Mouse (Mus musculus): ENCODE data around the gene March9. TPM values are rescaled to one million over a fixed set of nuclear protein-coding genes. Genes with fewer than 3 reads are reported as not detected.

The March9 gene
- polyA plus RNA-seq, 1 experiment from 2014 or later = 6.1 TPM

- H3K36me3 ChIP-seq = peaks cover 8% of the 10 kb centered on the region
- ATAC-seq (ENCODE audit: low FRiP score, low read depth) = peak; percentile 73
- H3K4me2 ChIP-seq (replicated peaks) = peak within 1 kb of the TSS; percentile 99
- H3K9me3 ChIP-seq = no peaks in the 10 kb centered on the region
- peak within 1 kb of the TSS; percentile 67 for H3K9ac ChIP-seq
- peaks cover 4% of the 10 kb centered on the region; the same call in 1 of the 2 replicates for H3K27me3 ChIP-seq (replicated peaks)
- WGBS = under 1% methylated on average over 28 of the region's 28 CpGs
- H3K4me1 ChIP-seq = peaks cover 12% of the 10 kb centered on the region
- H3K4me3 ChIP-seq = peak within 1 kb of the TSS; percentile 76
- H3K27ac ChIP-seq = no peak within 1 kb of the TSS
These were observed 18.7 kb downstream of the March9 start, which contains the start of the genes Mettl1 and Eef1akmt3 for GRCm38 (mm10) chr10:127041274-127041766. TSS of gene Mettl1 (plus strand) at chr10:127041414. TSS of gene Eef1akmt3 (minus strand) at chr10:127041513.

GRCm38 (mm10) chr10:127040569-127041214 is 19.3 kb downstream of the March9 start:
- no peaks in the 10 kb centered on the region for H3K9me3 ChIP-seq
- peak overlapping the region; percentile 67 for H3K9ac ChIP-seq
- peak overlapping the region; percentile 76 for H3K4me3 ChIP-seq
- ATAC-seq (ENCODE audit: low FRiP score, low read depth) = peak; percentile 35
- H3K36me3 ChIP-seq = peaks cover 8% of the 10 kb centered on the region
- WGBS = 2% methylated on average over 20 of the region's 20 CpGs
- peaks cover 4% of the 10 kb centered on the region; the same call in 1 of the 2 replicates for H3K27me3 ChIP-seq (replicated peaks)
- H3K27ac ChIP-seq = no peak overlapping the region
- peaks cover 12% of the 10 kb centered on the region for H3K4me1 ChIP-seq
- peak overlapping the region; percentile 99 for H3K4me2 ChIP-seq (replicated peaks)

GRCm38 (mm10) chr10:127037641-127038040 is 22.3 kb downstream of the March9 start:
- H3K9me3 ChIP-seq = no peaks in the 10 kb centered on the region
- no peak overlapping the region for H3K27ac ChIP-seq
- WGBS = 72% methylated on average over 12 of the region's 12 CpGs
- H3K9ac ChIP-seq = no peak overlapping the region
- ATAC-seq (ENCODE audit: low FRiP score, low read depth) = no peak
- H3K36me3 ChIP-seq = no peaks in the 10 kb centered on the region
- no peak overlapping the region for H3K4me3 ChIP-seq
- H3K4me1 ChIP-seq = peaks cover 11% of the 10 kb centered on the region
- peaks cover 4% of the 10 kb centered on the region; the same call in 1 of the 2 replicates for H3K27me3 ChIP-seq (replicated peaks)
- H3K4me2 ChIP-seq (replicated peaks) = no peak overlapping the region

GRCm38 (mm10) chr10:127036273-127036672 is 23.7 kb downstream of the March9 start:
- Histone ChIP-seq H3K4me3 (no peak overlapping the region), H3K36me3 (no peaks in the 10 kb centered on the region), H3K9ac (no peak overlapping the region), H3K27me3 (replicated peaks) (peaks cover 4% of the 10 kb centered on the region; the same call in 1 of the 2 replicates), H3K9me3 (no peaks in the 10 kb centered on the region), H3K27ac (no peak overlapping the region), H3K4me1 (peaks cover 5% of the 10 kb centered on the region; the same call in 1 of the 2 replicates), H3K4me2 (replicated peaks) (no peak overlapping the region)
- no peak for ATAC-seq (ENCODE audit: low FRiP score, low read depth)
- 88% methylated on average over 12 of the region's 12 CpGs for WGBS

- 85% methylated on average over 8 of the region's 8 CpGs for WGBS
- Histone ChIP-seq H3K36me3 (peaks cover 4% of the 10 kb centered on the region), H3K4me3 (no peak overlapping the region)
These were observed 26.7 kb downstream of the March9 start for GRCm38 (mm10) chr10:127033301-127033741.

GRCm38 (mm10) chr10:127030336-127031296 is 29.4 kb downstream of the March9 start, which contains the start of gene Tsfm:
TSS of gene Tsfm (minus strand) at chr10:127030840.
- Histone ChIP-seq H3K36me3 (peaks cover 31% of the 10 kb centered on the region), H3K27me3 (replicated peaks) (no peaks in the 10 kb centered on the region), H3K9ac (peak within 1 kb of the TSS; percentile 85), H3K27ac (no peak within 1 kb of the TSS), H3K4me2 (replicated peaks) (peak within 1 kb of the TSS; percentile 91), H3K4me1 (peaks cover 9% of the 10 kb centered on the region; the same call in 1 of the 2 replicates), H3K4me3 (peak within 1 kb of the TSS; percentile 75), H3K9me3 (no peaks in the 10 kb centered on the region)
- ATAC-seq (ENCODE audit: low FRiP score, low read depth) = peak; percentile 83
- 5% methylated on average over 56 of the region's 56 CpGs for WGBS

More at GRCm38 (mm10) chr10:127033301-127033741, 26.7 kb downstream of the March9 start:
- no peaks in the 10 kb centered on the region for H3K27me3 ChIP-seq (replicated peaks)
- no peaks in the 10 kb centered on the region for H3K9me3 ChIP-seq
- no peak overlapping the region for H3K4me2 ChIP-seq (replicated peaks)
- H3K27ac ChIP-seq = no peak overlapping the region
- H3K9ac ChIP-seq = no peak overlapping the region
- ATAC-seq (ENCODE audit: low FRiP score, low read depth) = no peak
- peaks cover 9% of the 10 kb centered on the region; the same call in 1 of the 2 replicates for H3K4me1 ChIP-seq

- no peaks in the 10 kb centered on the region for H3K9me3 ChIP-seq
- H3K4me1 ChIP-seq = no peaks in the 10 kb centered on the region
- 75% methylated on average over 16 of the region's 16 CpGs for WGBS
- H3K9ac ChIP-seq = no peak overlapping the region
- no peak for ATAC-seq (ENCODE audit: low FRiP score, low read depth)
- H3K4me2 ChIP-seq (replicated peaks) = no peak overlapping the region
- H3K27ac ChIP-seq = no peak overlapping the region
- H3K27me3 ChIP-seq (replicated peaks) = no peaks in the 10 kb centered on the region
- H3K4me3 ChIP-seq = no peak overlapping the region
- peaks cover 20% of the 10 kb centered on the region for H3K36me3 ChIP-seq
These were observed 41.6 kb downstream of the March9 start for GRCm38 (mm10) chr10:127018422-127018821.

- H3K4me2 ChIP-seq (replicated peaks) = no peak overlapping the region
- WGBS = 10% methylated on average over 2 of the region's 2 CpGs
- H3K4me1 ChIP-seq = no peaks in the 10 kb centered on the region
- peaks cover 8% of the 10 kb centered on the region for H3K36me3 ChIP-seq
- H3K27ac ChIP-seq = no peak overlapping the region
- H3K9me3 ChIP-seq = no peaks in the 10 kb centered on the region
- H3K27me3 ChIP-seq (replicated peaks) = no peaks in the 10 kb centered on the region
- H3K9ac ChIP-seq = no peak overlapping the region
- H3K4me3 ChIP-seq = no peak overlapping the region
- ATAC-seq (ENCODE audit: low FRiP score, low read depth) = no peak
These were observed 42.9 kb downstream of the March9 start for GRCm38 (mm10) chr10:127017071-127017470.

- Histone ChIP-seq H3K4me2 (replicated peaks) (no peak overlapping the region), H3K4me3 (no peak overlapping the region), H3K9ac (no peak overlapping the region), H3K27ac (no peak overlapping the region), H3K27me3 (replicated peaks) (no peaks in the 10 kb centered on the region), H3K4me1 (no peaks in the 10 kb centered on the region), H3K36me3 (0 out of 2 replicates have a peak, but pooled peaks cover 2% of the 10 kb centered on the region), H3K9me3 (no peaks in the 10 kb centered on the region)
- no peak for ATAC-seq (ENCODE audit: low FRiP score, low read depth)
- WGBS = 76% methylated on average over 5 of the region's 5 CpGs
These were observed 43.5 kb downstream of the March9 start for GRCm38 (mm10) chr10:127016488-127016887.

Data from neural tube, embryonic 12.5 days (tissue).